Mouse (Mus musculus) G1E (cell line): ENCODE data around the gene Tpmt.

Source experiments
- CTCF ChIP-seq: IDR thresholded peaks from 2 replicates; pipeline ENCODE4 v1.5.1; 2012; ENCODE audit warnings: low read depth, low read length, inconsistent platforms, mixed read lengths
- GATA1 ChIP-seq: IDR thresholded peaks from 2 replicates; pipeline ENCODE4 v1.6.1; 2012; ENCODE audit warnings: borderline replicate concordance, low read length, inconsistent platforms, mixed read lengths
- GATA2 ChIP-seq: IDR thresholded peaks from 2 replicates; pipeline ENCODE4 v1.6.1; 2012; ENCODE audit warnings: low read depth, low read length, inconsistent platforms, borderline replicate concordance
- POLR2AphosphoS5 ChIP-seq: IDR thresholded peaks from 2 replicates; pipeline ENCODE4 v1.6.1; 2012; ENCODE audit warnings: low read depth, low read length, inconsistent platforms; ENCODE audit not compliant: insufficient replicate concordance
- TAL1 ChIP-seq: conservative IDR thresholded peaks from 2 replicates; pipeline ENCODE4 v1.6.1; 2012; ENCODE audit warnings: low read depth, low read length, inconsistent platforms, mixed read lengths

GRCm38 (mm10) chr13:46983878-46984277 is 60.7 kb downstream of the Tpmt start:
- no peak for TF ChIP-seq POLR2AphosphoS5
- TF ChIP-seq GATA1 = no peak
- TF ChIP-seq CTCF = no peak
- TF ChIP-seq TAL1 = no peak
- TF ChIP-seq GATA2 = no peak
